26 mouse cellular contexts compared by ENCODE assay signal in genomic region chr1:88610810-88611209, GRCm38 (mm10).
DNase-seq lines count a peak whose midpoint lies in the region; ATAC-seq and TF ChIP-seq lines count a peak whose summit lies in the region.
"Had no signal": no experiment of that assay in that cellular context is flagged by ENCODE, and none has a peak within 500 bp of the region (broad histone marks: within the 10 kb centered on the region; RNA-seq: fewer than 3 reads in every experiment).

No protein-coding gene starts in this region.

- no peak for ATAC-seq in liver, postnatal 0 days
- ATAC-seq: activated CD4-positive, CD25-positive, alpha-beta regulatory T cell, adult 4 months; CD4-positive, CD25-positive, alpha-beta regulatory T cell, adult 4 months; forebrain, embryonic 13.5 days; forebrain, embryonic 15.5 days; forebrain, postnatal 0 days had no signal

- no peaks in the 10 kb centered on the region for H3K36me3 ChIP-seq in liver, postnatal 0 days (replicated peaks; ENCODE audit: insufficient read depth, low read length)
- H3K36me3 ChIP-seq: embryonic facial prominence, embryonic 13.5 days; embryonic facial prominence, embryonic 15.5 days; forebrain, embryonic 10.5 days; forebrain, embryonic 15.5 days had no signal

- H3K4me2 ChIP-seq in liver, postnatal 0 days (ENCODE audit: low read depth, low read length), result no peak overlapping the region
- H3K4me2 ChIP-seq: embryonic facial prominence, embryonic 13.5 days; embryonic facial prominence, embryonic 15.5 days; forebrain, embryonic 13.5 days; forebrain, embryonic 15.5 days had no signal

- peak; percentile 83 for DNase-seq in heart, adult 11 months
- DNase-seq in heart, adult 18-20 months, result no peak
- DNase-seq in 416B (ENCODE audit: low read depth), result peak; percentile 31
- peak; percentile 52 to 53 for DNase-seq in CD8-positive naive resting alpha-beta T cell, adult 2 months (ENCODE audit: low read depth in 2 of 2, low spot score in 2 of 2)
- peak; percentile 52 for DNase-seq in induced T-regulatory cell, adult 2 months (ENCODE audit: low read depth)
- no peak for DNase-seq in liver, postnatal 0 days
- no peak for DNase-seq in lung, postnatal 14 days
- DNase-seq in adrenal gland, adult 2 months, result no peak
- DNase-seq: adrenal gland, postnatal 10 days; adrenal gland, postnatal 25 days; cerebellum, adult 11 months; cerebellum, adult 18-20 months; cerebellum, adult 8-10 months; cerebellum, adult 9-11 months; cerebellum, postnatal 14 days; cerebellum, postnatal 36 days; embryo, embryonic 11 days; forebrain, postnatal 0 days had no signal

- no peaks in the 10 kb centered on the region for H3K4me1 ChIP-seq in liver, postnatal 0 days (ENCODE audit: insufficient read depth)

- H3K9me3 ChIP-seq in liver, postnatal 0 days (ENCODE audit: low read length), result no peaks in the 10 kb centered on the region
- H3K9me3 ChIP-seq: embryonic facial prominence, embryonic 13.5 days; embryonic facial prominence, embryonic 15.5 days; forebrain, embryonic 10.5 days; forebrain, embryonic 13.5 days; forebrain, embryonic 15.5 days had no signal

- no peak for TF ChIP-seq CTCF in liver, postnatal 0 days (IDR thresholded peaks at IDR 0.05; ENCODE audit: low read depth)

- 71% methylated on average over 9 of the region's 9 CpGs for WGBS in liver, postnatal 0 days (ENCODE audit: insufficient replicate concordance)

- no peaks in the 10 kb centered on the region for H3K27me3 ChIP-seq in liver, postnatal 0 days (ENCODE audit: insufficient read depth, low read length)
- H3K27me3 ChIP-seq: embryonic facial prominence, embryonic 13.5 days; embryonic facial prominence, embryonic 15.5 days; forebrain, embryonic 13.5 days; forebrain, embryonic 15.5 days had no signal

- H3K4me3 ChIP-seq in liver, postnatal 0 days (ENCODE audit: low read depth, low read length), result no peak overlapping the region
- H3K4me3 ChIP-seq: embryonic facial prominence, embryonic 13.5 days; embryonic facial prominence, embryonic 15.5 days; erythroblast, embryonic 14.5 days; forebrain, embryonic 10.5 days; forebrain, embryonic 13.5 days; forebrain, embryonic 15.5 days had no signal

- TF ChIP-seq EP300 in liver, postnatal 0 days (IDR thresholded peaks at IDR 0.05; ENCODE audit: low read depth), result no peak

- no peak overlapping the region for H3K9ac ChIP-seq in liver, postnatal 0 days (replicated peaks)
- H3K9ac ChIP-seq: embryonic facial prominence, embryonic 13.5 days; embryonic facial prominence, embryonic 15.5 days; forebrain, embryonic 13.5 days; forebrain, embryonic 15.5 days; forebrain, postnatal 0 days had no signal

- no peak overlapping the region for H3K27ac ChIP-seq in liver, postnatal 0 days (ENCODE audit: low read depth)
- H3K27ac ChIP-seq: embryonic facial prominence, embryonic 13.5 days; embryonic facial prominence, embryonic 15.5 days; forebrain, embryonic 10.5 days; forebrain, embryonic 13.5 days; forebrain, embryonic 15.5 days had no signal

Comparison
In these comparisons a context has a peak if more than half of its experiments do, and no peak if none do; other contexts are left out.
1. DNase-seq: peak in heart, adult 11 months (single experiment), 416B (single experiment), CD8-positive naive resting alpha-beta T cell, adult 2 months (2 of 2) and induced T-regulatory cell, adult 2 months (single experiment); none in heart, adult 18-20 months (0 of 2), liver, postnatal 0 days (single experiment), lung, postnatal 14 days (single experiment) and adrenal gland, adult 2 months (single experiment).